Mouse (Mus musculus) MEL (cell line): ENCODE data around the gene Spry1.

Experiments
- CHD2 ChIP-seq: IDR thresholded peaks from 2 replicates; pipeline ENCODE4 v1.6.1; 2011; ENCODE audit warnings: low read length, improper control_type of control experiment
- CTCF ChIP-seq, 3 experiments: IDR thresholded peaks in 2 of 3; conservative IDR thresholded peaks in 1 of 3; 2 replicates each; pipeline ENCODE4 v1.5.1; 2011 to 2012; ENCODE audit warnings: low read length in 3 of 3, low read depth in 2 of 3, mild to moderate bottlenecking in 2 of 3, improper control_type of control experiment in 1 of 3, inconsistent platforms in 1 of 3, mixed read lengths in 1 of 3, moderate library complexity in 1 of 3; ENCODE audit not compliant: control insufficient read depth in 1 of 3, insufficient read depth in 1 of 3, poor library complexity in 1 of 3, severe bottlenecking in 1 of 3
- ELF1 ChIP-seq: IDR thresholded peaks from 2 replicates; pipeline ENCODE4 v1.6.1; 2014; ENCODE audit warnings: low read depth, mild to moderate bottlenecking, inconsistent platforms, low read length, improper control_type of control experiment, moderate library complexity
- JUND ChIP-seq: IDR thresholded peaks from 2 replicates; pipeline ENCODE4 v1.6.1; 2011; ENCODE audit warnings: low read depth, mild to moderate bottlenecking, improper control_type of control experiment, low read length
- POLR2A ChIP-seq, 2 experiments: IDR thresholded peaks; 2 replicates each; pipeline ENCODE4 v1.6.1; 2011 to 2012; ENCODE audit warnings: low read length in 2 of 2, mild to moderate bottlenecking in 2 of 2, control low read depth in 1 of 2, improper control_type of control experiment in 1 of 2, low read depth in 1 of 2, moderate library complexity in 1 of 2; ENCODE audit not compliant: control insufficient read depth in 1 of 2, insufficient read depth in 1 of 2, poor library complexity in 1 of 2
- RCOR1 ChIP-seq: IDR thresholded peaks from 2 replicates; pipeline ENCODE4 v1.6.1; 2012; ENCODE audit warnings: low read depth, mild to moderate bottlenecking, inconsistent platforms, low read length, improper control_type of control experiment
- TCF12 ChIP-seq: IDR thresholded peaks from 2 replicates; pipeline ENCODE4 v1.6.1; 2014; ENCODE audit warnings: low read depth, mild to moderate bottlenecking, inconsistent platforms, low read length, improper control_type of control experiment, moderate library complexity

- TF ChIP-seq CHD2 (no peak), CTCF (IDR thresholded peaks at IDR 0.05 in 2 of 3, conservative IDR thresholded peaks at IDR 0.05 in 1 of 3; ENCODE audit: control insufficient read depth in 1 of 3, insufficient read depth in 1 of 3, low read depth in 2 of 3, low read length in 3 of 3, poor library complexity in 1 of 3, severe bottlenecking in 1 of 3) (no peak), POLR2A (IDR thresholded peaks at IDR 0.05; ENCODE audit: control insufficient read depth in 1 of 2, insufficient read depth in 1 of 2, low read depth in 1 of 2, low read length in 2 of 2, poor library complexity in 1 of 2) (no peak), JUND (no peak), TCF12 (no peak), ELF1 (no peak), RCOR1 (no peak)
These were observed 42.5 kb upstream of the Spry1 start for GRCm38 (mm10) chr3:37597200-37597599.
